Mouse (Mus musculus) WW6 (cell line): ENCODE measurements around the gene Gbgt1.
"Not testable (repeated sequence)": the region's sequence is repeated elsewhere in the genome, so short reads cannot be mapped to it uniquely, and the experiment has no call there.

Experiments
- DNase-seq: peaks from one replicate; pipeline ENCODE4 v3.0.0-alpha.2; 2013; ENCODE audit warnings: low read depth, low spot score

The Gbgt1 gene

GRCm38 (mm10) chr2:28496671-28497070, at the start of gene Gbgt1:
Gbgt1 (plus strand) TSS chr2:28496891.
- DNase-seq = no peak

GRCm38 (mm10) chr2:28447315-28447670, 49.4 kb upstream of the Gbgt1 start:
- no peak for DNase-seq

- DNase-seq = no peak
Observed at GRCm38 (mm10) chr2:28451663-28452062, 45.0 kb upstream of the Gbgt1 start.

GRCm38 (mm10) chr2:28453539-28453938, 43.2 kb upstream of the Gbgt1 start:
- DNase-seq = no peak

- no peak for DNase-seq
Observed at GRCm38 (mm10) chr2:28456616-28457015, 40.1 kb upstream of the Gbgt1 start.

GRCm38 (mm10) chr2:28463919-28464318, 32.8 kb upstream of the Gbgt1 start:
- DNase-seq = peak; percentile 61

- no peak for DNase-seq
Observed at GRCm38 (mm10) chr2:28464919-28465318, 31.8 kb upstream of the Gbgt1 start.

GRCm38 (mm10) chr2:28465836-28466518, 30.7 kb upstream of the Gbgt1 start, which contains the start of gene 1700007K13Rik:
1700007K13Rik (minus strand) TSS chr2:28466332.
- peak; percentile 82 for DNase-seq

- peak; percentile 74 for DNase-seq
Observed at GRCm38 (mm10) chr2:28467860-28468485, 28.7 kb upstream of the Gbgt1 start, which contains the start of gene Mrps2. Mrps2 (plus strand) TSS chr2:28468066.

GRCm38 (mm10) chr2:28468486-28469225, 28.0 kb upstream of the Gbgt1 start:
- no peak for DNase-seq

GRCm38 (mm10) chr2:28469461-28469860, 27.2 kb upstream of the Gbgt1 start:
- no peak for DNase-seq

- no peak for DNase-seq
Observed at GRCm38 (mm10) chr2:28470591-28470990, 26.1 kb upstream of the Gbgt1 start.

- not testable (repeated sequence) for DNase-seq
Observed at GRCm38 (mm10) chr2:28472011-28472410, 24.7 kb upstream of the Gbgt1 start.

GRCm38 (mm10) chr2:28477993-28478392, 18.7 kb upstream of the Gbgt1 start:
- DNase-seq = not testable (repeated sequence)

- DNase-seq = peak; percentile 39
Observed at GRCm38 (mm10) chr2:28479208-28480204, 17.2 kb upstream of the Gbgt1 start.

- DNase-seq = no peak
Observed at GRCm38 (mm10) chr2:28483861-28484260, 12.8 kb upstream of the Gbgt1 start.

- no peak for DNase-seq
Observed at GRCm38 (mm10) chr2:28494521-28494920, 2.2 kb upstream of the Gbgt1 start.

GRCm38 (mm10) chr2:28495207-28495756, 1.4 kb upstream of the Gbgt1 start:
- no peak for DNase-seq

GRCm38 (mm10) chr2:28495801-28496595, 693 bp upstream of the Gbgt1 start:
- DNase-seq = no peak

GRCm38 (mm10) chr2:28497561-28497960, 870 bp downstream of the Gbgt1 start:
- no peak for DNase-seq
